Mouse (Mus musculus): Measurements from ENCODE around the gene Tead2.

The Tead2 gene

DNA sequence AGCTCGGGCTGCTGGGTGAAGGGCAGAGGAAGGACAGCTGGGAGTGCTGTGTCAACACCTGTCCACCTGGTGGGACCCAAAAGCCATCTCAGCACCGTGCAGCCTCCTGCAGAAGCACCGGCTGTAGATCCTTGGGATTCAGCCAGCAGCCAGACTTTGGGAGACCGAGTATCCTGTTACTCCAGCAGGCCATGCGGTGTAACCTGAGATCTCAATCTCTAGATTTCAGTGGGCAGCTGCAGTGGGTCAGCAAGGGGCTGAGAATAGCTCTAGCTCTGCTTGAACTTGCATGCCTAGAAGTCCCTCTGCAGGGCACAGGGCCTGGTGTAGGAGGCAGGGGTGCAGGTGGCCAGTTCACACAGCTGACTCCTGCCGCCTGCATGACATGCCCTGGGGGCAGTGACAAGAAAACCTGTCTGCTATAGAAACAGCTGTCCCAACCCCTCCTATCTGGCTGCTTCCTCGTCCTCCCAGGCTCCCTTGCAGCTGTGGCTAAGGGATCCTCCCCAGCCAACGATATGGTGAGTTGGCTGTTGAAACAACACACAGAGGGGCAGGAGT is 23.7 kb upstream of the Tead2 start:
- DNase-seq (ENCODE audit: low spot score): no peak

DNA sequence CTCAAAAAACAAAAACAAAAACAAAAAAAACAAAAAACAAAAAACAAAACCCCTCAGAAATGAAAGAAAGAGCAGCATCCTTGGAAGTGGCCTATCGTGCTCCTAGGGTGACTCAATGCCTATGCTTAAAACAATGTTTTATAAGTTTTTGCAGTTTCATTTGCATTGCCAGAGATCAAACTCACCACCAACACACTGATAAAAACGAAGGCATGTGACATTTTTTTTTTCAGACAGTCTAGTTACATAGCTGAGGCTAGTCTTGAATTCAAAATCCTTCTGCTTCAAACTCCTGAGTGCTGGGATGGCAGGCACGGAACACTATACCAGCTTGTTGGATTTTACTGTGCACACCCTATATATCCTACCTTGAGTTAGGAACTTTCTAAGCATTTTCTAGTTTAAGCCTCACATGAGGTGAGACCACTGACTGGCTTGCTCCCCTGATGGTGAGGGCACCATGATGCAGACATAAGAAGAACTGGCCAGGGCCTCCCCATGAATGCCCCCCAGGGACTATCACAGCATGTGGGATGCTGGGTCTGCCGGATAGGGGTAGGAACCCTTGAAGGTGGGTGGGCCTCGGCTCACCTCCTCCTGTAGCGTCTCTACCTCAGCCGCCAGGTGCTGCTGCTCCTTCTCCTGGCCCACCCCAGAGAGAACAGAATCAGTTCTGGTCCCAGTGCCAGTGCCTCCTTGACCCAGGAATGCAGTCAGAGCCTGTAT is 22.8 kb upstream of the Tead2 start:
- no peak for DNase-seq (ENCODE audit: low spot score)

DNA sequence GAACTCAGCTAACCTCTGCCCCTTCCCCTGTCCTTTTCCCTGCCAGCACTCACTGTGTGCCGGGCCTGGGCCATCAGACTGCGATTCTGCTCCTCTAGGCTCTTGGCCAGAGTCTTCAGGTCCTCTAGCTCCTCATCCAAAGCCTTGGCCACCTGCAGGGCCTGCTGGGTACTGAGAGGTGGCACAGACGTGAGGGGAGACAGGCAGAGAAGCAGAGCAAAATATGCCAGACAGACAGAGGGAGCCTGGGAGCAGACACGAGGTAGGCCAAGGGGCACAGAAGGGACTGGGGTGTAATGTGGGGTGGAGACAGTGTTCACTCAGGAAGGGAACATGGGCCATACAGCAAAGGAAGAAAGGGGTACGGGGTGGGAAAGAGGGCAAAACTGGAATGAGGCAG is 22.1 kb upstream of the Tead2 start:
- DNase-seq (ENCODE audit: low spot score): no peak

DNA sequence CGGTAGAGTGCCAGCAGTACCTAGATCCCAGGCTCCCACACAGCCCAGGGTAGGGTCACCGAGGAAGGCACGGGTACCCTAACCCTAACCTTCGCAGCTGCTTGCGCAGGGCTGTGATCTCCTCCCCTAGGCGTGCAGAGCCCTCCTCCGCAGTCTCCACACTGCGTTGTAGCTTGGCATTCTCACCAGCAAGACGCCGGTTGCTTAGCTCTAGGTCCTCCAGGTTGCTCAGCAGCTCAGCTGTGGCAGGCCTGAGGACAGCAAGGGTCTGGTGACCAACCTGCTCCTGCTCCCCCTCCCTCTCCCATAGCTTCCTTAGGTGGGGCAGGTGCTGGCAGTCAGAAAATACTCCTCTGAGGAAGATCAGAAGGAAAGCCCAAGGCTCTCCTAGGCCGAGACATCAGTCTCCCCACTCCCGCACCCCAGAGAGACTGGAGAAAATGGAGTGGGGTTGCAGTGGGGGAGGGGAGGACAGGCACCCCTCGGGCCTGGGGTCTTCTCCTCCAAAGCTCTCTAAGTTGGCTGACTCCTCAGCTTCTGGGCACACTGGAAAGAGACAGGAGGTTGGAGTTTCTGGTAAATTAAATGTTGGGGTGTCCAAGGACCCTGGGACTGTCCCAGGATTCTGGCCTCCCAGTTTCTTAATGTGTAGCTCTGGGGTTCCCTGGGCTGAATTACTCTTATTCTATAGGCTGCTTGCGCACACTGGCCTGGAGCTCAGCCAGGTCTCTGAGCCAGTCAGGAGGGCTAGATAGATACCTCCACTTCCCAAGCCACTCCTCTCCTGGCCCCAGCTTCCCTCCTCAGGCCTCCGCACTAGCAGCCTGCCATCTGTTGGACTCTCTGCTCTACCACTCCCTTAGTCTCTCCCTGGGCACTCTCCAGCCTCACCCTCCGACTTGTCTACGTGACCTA is 21.4 kb upstream of the Tead2 start:
- no peak for DNase-seq (ENCODE audit: low spot score)

DNA sequence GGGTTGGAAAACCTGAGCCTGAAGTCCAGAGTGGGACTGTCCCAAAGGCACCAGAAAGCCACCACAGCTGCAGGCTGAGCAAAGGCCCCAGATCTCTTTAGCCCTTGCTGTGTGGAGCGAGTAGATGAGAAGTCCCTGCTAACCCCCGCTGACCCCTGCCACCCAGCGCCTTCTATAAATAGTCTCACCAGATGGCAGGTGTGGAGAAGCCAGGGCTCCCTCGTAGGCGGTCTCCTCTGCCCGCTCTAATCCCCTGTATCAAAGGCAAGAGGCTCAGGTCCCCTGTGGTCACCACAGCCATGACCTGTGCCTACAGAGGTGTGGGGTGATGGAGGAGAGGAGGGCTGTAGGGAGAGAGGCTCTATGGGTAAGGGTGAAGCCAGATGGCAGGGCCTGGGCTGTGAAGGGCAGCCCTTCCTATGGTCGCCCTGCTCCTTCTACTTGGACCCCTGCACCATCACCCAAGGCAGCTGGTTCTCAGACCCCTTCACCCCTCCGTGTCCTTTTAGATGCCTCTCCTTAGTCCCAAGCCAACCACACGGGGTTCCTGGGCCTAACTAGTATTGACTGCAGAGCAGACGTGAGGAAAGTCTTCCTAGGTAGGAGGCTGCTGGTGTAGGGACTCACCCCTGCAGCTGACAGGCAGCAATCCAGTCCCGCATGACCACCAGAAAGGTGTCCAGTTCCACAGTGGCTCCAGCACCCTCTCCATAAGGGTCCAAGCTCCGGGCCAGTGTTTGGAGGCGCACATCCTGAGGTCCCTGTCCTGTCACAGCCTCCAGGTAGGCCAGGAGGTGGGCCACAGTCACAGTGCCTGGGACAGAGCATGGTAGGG is 20.0 kb upstream of the Tead2 start:
- DNase-seq (ENCODE audit: low spot score): no peak

DNA sequence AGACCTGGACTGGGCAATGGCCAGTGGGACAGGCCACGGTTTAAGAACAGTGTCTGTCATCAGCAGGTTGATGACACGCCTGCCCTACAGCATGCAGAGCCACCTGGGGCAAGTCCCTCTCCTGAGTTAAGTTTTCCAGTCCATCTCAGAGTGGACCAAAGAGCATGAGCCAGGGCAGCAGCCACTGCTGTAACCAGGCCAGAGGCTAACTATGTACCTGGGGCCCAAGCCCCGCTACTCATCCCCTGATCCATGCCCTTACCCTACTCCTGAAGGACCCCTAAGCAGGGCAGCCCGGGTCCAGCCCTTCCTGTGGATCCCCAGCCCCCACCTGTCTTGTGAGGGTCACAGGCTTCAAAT is 19.4 kb upstream of the Tead2 start:
- no peak for DNase-seq (ENCODE audit: low spot score)

DNA sequence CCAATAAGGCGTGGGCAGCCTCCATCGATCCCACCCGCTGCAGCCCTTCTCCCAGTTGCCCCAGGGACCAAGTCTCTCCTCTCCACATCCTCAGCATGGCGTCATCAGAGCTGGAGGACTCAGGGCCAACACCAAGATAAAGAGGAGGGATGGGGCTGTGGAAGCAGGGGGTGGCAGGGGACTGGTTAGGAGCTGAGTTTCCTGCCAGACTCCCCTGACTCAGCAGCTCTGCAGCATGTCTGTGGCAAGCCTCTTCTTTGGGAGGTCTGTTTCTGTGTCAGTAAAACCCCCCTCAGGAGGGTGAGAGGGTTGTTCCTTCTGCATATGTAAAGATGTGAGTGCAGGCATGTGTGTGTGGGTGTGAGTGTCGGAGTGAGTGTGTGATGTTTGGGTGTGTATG is 18.6 kb upstream of the Tead2 start:
- DNase-seq (ENCODE audit: low spot score): no peak

DNA sequence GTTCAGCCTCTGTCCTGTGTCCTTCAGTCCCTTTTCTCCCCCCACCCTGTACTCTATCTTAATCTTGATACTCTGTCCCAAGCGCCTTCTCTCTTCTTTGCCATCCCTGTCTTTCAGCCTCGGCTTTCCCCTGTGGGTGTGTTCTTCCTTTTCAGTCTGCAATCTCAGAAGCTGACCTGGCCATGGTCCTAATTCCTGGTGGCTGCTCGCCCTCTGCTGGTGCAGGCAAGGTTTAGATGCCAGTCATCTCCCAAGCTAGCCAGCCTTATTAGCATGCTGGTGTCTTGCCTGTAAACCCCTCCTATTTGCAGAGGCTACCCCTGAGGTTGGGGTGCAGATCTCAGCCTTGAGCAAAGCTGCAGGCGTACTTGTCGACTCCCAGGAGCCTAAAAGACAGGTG is 17.1 kb upstream of the Tead2 start:
- no peak for DNase-seq (ENCODE audit: low spot score)

DNA sequence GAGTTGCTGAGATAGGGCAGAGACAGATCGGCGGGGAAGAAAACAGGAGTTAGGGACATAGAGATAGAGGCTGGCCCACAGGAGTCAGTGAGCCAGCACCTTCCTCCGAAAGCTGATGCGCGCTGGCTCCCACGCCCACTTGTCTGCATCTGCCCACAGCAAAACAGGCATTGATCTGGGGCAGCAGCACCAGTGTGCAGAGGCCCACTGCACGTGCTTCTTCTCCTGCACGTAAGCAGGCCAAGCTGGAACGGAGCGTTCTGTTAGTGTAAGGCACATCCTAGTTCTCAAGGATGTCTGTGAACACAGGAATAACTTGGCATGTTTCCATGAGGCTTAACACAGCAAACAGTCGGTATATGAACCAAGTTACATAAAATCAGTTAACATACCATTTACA is 16.6 kb upstream of the Tead2 start:
- no peak for DNase-seq (ENCODE audit: low spot score)

DNA sequence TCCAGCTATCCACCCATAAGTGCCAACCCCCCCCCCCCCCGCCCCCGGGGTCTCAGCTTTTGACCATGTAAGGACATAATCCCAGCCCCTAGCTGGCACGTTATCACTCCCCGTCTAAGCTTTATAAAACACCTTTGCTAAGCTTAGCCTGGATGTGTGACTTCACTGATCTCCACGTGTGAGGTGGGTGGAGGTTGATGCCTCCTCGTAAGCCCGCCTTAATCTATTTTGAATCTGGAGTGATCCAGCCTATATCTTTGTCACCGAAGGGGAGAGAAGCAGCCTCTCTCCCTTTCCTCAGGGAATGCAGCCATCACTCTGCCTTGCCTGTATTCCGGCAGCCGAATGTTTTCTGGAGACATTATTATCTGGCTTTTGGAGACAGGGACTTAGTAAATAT is 12.9 kb upstream of the Tead2 start:
- no peak for DNase-seq (ENCODE audit: low spot score)

DNA sequence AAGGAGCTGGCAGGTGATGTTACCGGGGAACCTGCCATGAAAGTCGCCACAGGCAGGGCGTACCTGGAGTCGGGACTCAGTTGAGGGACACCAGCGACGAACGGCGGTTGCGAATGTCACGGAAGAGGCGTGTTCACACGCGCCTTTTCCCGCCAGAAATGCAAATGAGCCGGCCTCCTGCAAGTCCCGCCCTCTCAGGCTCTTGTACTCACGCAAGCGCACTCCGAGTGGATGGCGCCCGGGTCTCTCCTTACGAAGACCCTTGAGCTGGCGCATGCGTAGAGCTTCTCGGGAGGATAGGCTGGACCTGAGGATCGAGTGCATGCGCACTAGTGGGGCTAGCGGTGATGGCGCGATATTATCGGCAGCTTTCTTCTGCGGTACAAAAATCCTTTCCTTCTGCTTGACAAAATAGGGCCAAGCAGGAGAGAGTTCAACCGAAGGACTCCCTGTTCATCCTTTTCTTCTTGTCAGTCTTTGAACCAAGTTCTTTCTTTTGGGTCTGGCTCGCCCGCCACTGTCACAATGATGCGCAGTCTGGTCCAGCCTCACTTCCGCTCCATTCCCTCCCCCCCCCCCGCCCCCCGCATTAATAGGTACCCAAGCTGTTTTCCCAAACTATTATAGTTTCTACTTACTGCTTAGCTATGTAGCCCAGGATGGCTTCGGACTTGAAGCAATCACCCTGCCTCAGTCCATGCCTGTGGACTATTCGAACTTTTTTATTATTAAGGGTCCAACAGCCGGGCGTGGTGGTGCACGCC is 11.0 kb upstream of the Tead2 start, which contains the start of gene Ccdc155:
TSS of gene Ccdc155 (minus strand) at position 513 of the 764 bp plus-strand sequence.
- peak; percentile 98 for DNase-seq (ENCODE audit: low spot score)

DNA sequence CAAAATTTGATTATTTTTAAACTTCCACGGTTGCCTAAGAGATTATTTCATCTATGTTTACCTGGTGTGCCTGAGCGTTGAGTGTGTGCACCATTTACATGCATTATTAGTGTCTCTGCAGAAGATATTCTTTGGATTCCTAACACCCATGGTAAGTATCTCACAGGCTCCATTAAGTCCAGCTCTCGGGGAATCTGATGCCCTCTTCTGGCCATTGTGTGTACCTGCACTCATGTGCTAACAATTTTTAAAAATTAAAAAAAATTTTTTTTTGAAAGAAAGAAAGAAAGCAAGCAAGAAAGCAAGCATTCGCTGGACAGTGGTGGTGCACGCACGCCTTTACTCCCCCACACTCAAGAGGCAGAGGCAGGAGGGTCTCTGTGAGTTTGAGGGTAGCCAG is 7.3 kb upstream of the Tead2 start:
- no peak for DNase-seq (ENCODE audit: low spot score)

DNA sequence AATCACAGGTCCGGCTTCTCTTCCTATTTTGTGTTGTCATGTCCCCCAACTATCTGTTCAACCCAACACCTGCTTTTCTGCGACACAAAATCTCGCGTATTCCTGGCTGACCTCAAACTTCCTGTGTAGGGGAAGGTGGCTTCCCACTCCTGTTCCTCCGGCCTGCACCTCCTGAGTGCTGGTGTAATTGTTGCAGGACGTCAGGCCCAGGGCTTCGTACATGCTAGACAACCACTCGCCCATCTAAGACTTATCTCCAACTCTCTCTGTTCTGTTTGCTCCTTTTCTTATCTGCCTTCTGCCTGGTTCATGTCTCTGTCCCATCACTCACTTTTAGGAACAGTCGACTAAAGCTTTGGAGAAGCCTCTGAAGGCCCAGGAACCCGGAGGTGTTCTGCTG is 4.5 kb upstream of the Tead2 start:
- no peak for DNase-seq (ENCODE audit: low spot score)

DNA sequence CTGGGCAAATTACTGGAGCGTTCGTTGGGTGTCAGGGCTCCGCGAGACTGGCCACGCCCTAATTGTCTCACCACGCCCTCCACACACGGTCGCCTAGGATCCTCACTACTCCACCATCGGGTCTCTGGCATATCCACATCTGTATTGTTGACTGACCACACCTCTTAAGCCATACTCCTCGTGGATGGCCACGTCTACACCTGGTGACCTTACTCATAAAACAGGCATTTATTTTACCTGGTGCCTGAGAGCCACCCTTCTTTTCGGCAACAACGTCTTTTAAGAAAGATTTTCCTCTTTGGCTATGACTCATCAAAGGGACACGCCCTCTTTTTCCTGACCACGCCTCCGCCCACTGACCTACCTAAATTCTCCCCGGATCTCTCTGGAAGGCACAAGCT is 3.7 kb upstream of the Tead2 start, which contains the start of gene Dkkl1:
TSS of gene Dkkl1 (minus strand) at position 297 of the 401 bp plus-strand sequence.
- no peak for DNase-seq (ENCODE audit: low spot score)

DNA sequence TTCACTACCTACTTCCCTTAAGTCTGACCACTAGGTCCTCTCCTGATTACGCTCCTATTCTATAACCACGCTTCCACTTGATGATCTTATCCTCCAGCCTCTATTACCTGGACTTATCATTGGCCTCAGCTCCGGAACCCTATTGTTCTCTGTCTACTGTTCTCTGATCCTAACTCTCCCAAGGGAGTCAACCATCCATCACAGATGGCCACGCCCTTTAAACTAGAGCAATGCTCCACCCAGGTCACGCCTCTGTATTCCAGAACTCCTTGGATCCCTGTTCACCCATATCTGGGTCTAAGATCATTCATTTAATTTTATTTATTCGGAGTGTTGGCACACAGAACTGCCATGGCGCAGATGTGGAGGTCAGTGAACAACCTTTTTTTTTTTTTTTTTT is 3.2 kb upstream of the Tead2 start:
- no peak for DNase-seq (ENCODE audit: low spot score)

DNA sequence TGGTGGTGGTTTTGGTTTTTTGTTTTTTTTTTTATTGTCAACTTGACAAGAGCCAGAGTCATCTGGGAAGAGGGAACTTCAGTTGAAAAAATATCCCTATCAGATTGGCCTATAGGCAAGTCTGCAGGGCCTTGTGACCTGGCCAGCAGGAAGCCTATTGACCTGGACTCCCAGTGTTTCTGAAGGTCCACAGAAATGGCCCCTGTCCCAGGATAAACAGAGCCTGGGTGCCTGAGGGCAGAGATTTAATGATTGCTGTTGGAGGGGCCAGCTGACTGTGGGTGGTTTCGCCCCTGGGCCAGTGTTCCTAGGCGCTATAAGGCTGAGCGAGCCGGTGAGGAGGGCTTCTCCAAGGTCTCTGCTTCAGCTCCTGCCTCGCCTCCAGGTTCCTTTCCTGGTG is 1.8 kb upstream of the Tead2 start:
- no peak for DNase-seq (ENCODE audit: low spot score)

DNA sequence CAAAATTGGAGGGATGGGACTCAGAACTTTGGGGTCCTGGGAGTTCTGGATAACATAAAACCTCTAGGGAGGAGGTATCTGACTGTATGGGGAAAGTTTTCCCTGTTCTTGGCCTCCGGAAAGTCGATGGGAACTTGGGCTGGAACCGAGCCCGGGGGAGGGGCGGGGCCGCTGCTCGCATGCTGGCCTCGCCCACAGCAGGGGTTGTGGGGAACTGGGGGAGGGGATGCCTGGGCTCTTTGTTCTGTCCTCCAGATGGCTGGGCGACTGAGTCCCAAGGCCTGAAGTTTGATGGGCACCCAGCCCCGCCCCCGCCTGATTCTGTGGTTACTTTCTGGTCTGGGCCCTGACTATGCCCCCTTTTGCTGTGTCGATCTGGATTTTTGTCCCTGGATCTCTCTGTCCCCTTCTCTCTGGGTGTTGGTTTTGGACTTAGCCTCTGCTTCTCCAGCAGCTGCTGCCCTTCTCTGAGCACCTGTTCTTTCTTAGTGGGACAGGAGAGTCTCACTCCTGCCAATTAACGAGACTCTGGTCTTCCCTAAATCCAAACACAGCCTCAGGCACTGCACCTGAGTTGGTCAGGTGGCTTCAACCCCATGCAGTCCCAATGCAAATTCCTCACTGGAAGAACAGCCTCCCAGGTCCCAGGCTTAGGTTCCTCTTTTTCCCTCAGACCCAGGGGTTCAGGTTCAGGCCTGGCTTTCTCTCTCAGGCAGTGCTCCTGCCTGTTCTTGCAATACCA is 1.1 kb downstream of the Tead2 start:
- peak; percentile 46 for DNase-seq (ENCODE audit: low spot score)

DNA sequence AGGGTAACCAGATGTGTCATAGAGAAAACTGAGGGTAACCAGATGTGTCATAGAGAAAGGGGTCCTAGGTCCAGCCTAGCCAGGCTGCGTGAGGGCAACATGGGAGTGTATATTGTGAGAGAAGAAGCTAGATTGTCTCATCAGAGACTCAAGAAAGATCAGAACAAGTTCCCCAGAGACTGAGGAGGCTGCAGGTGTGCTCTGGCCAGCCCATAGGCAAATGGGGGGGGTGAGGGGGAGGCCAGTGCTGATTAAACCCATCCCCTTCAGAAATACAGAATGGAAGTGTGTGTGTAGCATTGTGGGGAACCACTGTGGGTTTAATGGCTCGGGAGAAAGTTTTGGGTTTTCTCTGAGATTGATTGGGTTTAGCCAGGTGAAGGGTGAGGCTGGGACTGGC is 6.1 kb downstream of the Tead2 start:
- DNase-seq (ENCODE audit: low spot score): no peak

DNA sequence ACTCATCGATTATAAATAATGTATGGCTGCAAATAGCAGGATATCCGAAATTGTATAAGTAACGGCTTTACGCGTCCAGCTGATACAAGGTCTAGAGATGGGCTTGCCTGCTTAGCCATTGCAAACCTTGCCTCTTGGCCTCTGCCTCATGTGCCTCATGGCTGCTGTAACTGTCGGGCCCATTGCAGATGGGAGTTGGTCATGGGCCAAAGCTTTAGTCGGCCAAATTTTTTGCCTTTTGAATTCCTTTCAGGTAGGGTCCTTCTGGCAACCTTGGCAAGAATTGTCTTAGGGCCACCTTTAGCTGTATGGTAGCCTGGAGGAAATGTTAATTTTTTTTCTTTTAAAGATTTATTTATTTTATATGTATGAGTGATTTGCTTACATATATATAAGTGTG is 9.3 kb downstream of the Tead2 start:
- DNase-seq (ENCODE audit: low spot score): no peak

DNA sequence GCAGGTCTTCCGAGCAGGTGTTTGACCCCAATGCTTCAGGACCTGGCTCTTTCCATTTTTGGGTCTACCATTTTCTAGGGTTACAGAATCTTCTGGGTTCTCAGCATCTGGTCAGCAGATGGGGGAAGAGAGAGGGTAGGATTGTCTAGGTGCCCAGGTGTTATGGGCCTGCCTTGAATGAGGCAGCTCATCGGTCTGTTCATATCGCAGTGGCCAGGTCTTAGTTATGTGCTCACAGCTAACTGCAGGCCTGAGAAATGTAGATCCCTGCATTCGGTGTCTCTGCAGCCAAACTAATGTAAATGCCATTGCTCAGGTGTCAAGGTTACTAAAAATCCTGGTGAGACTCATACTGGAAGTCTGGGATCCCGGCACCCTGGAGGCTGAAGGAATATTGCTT is 10.9 kb downstream of the Tead2 start:
- no peak for DNase-seq (ENCODE audit: low spot score)

DNA sequence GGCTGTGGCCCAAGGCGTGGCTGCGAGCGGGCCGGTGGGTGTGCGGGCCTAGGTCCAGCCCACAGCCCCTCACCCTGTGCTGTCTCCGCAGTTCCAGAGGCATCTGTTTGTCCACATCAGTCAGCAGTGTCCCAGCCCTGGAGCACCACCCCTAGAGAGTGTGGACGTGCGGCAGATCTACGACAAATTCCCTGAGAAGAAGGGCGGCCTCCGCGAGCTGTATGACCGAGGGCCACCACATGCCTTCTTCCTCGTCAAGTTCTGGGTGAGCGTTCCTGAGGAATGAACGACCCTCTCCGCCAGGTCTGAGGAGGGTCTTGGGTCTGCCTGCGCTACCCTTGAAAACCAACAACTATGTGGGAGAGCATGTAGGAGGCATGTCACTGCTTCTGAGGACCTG is 13.0 kb downstream of the Tead2 start:
- DNase-seq (ENCODE audit: low spot score): no peak
